ENCODE assay signal across 8 mouse cellular contexts in genomic region chr2:59675270-59675995, GRCm38 (mm10).
DNase-seq lines count a peak whose midpoint lies in the region; ATAC-seq and TF ChIP-seq lines count a peak whose summit lies in the region.

No protein-coding gene starts in this region.

- H3K27ac ChIP-seq in hindbrain, embryonic 12.5 days = no peak overlapping the region
- no peak overlapping the region for H3K27ac ChIP-seq in hindbrain, embryonic 11.5 days (ENCODE audit: low read depth, low read length)
- H3K27ac ChIP-seq in brown adipose tissue, adult 24 weeks (replicated peaks; ENCODE audit: low read depth, low read length) = peak overlapping the region; percentile 85
- H3K27ac ChIP-seq in intestine, embryonic 15.5 days = 0 out of 2 replicates have a peak overlapping the region, but pooled peaks have one; percentile 78
- no peak overlapping the region for H3K27ac ChIP-seq in liver, embryonic 14.5 days

- H3K27me3 ChIP-seq in hindbrain, embryonic 12.5 days = no peaks in the 10 kb centered on the region
- no peaks in the 10 kb centered on the region for H3K27me3 ChIP-seq in hindbrain, embryonic 11.5 days (ENCODE audit: control insufficient read depth, insufficient read depth, low read length)
- no peaks in the 10 kb centered on the region for H3K27me3 ChIP-seq in intestine, embryonic 15.5 days (replicated peaks)
- H3K27me3 ChIP-seq in liver, embryonic 14.5 days (ENCODE audit: control insufficient read depth, insufficient read depth, low read length) = no peaks in the 10 kb centered on the region

- no peaks in the 10 kb centered on the region for H3K36me3 ChIP-seq in hindbrain, embryonic 12.5 days
- H3K36me3 ChIP-seq in hindbrain, embryonic 11.5 days (ENCODE audit: control insufficient read depth, insufficient read depth, low read length) = no peaks in the 10 kb centered on the region
- no peaks in the 10 kb centered on the region for H3K36me3 ChIP-seq in intestine, embryonic 15.5 days
- H3K36me3 ChIP-seq in liver, embryonic 14.5 days (replicated peaks; ENCODE audit: control insufficient read depth, insufficient read depth, low read depth) = no peaks in the 10 kb centered on the region

- H3K4me3 ChIP-seq in hindbrain, embryonic 12.5 days = no peak overlapping the region
- H3K4me3 ChIP-seq in hindbrain, embryonic 11.5 days (ENCODE audit: low read depth, low read length) = no peak overlapping the region
- H3K4me3 ChIP-seq in brown adipose tissue, adult 24 weeks (ENCODE audit: insufficient read depth, low read depth, low read length) = no peak overlapping the region
- no peak overlapping the region for H3K4me3 ChIP-seq in intestine, embryonic 15.5 days (replicated peaks)
- no peak overlapping the region for H3K4me3 ChIP-seq in liver, embryonic 14.5 days (ENCODE audit: insufficient read depth in 1 of 2, low read depth in 2 of 2, low read length in 2 of 2)

- peak; percentile 30 for TF ChIP-seq CTCF in liver, embryonic 14.5 days (IDR thresholded peaks at IDR 0.05; ENCODE audit: low read depth)

- no peak overlapping the region for H3K4me2 ChIP-seq in hindbrain, embryonic 12.5 days (replicated peaks)
- no peak overlapping the region for H3K4me2 ChIP-seq in hindbrain, embryonic 11.5 days (replicated peaks; ENCODE audit: low read depth, low read length)
- H3K4me2 ChIP-seq in intestine, embryonic 15.5 days (replicated peaks) = no peak overlapping the region
- no peak overlapping the region for H3K4me2 ChIP-seq in liver, embryonic 14.5 days (ENCODE audit: low read depth)

- WGBS in hindbrain, embryonic 12.5 days = 37% methylated on average over 17 of the region's 17 CpGs
- WGBS in hindbrain, embryonic 11.5 days = 41% methylated on average over 17 of the region's 17 CpGs
- 44% methylated on average over 17 of the region's 17 CpGs for WGBS in intestine, embryonic 15.5 days
- WGBS in liver, embryonic 14.5 days (ENCODE audit: insufficient replicate concordance) = 39% methylated on average over 17 of the region's 17 CpGs

- no peak for DNase-seq in hindbrain, embryonic 11.5 days (ENCODE audit: low spot score)
- DNase-seq in liver, embryonic 14.5 days (ENCODE audit: low read depth in 3 of 3, low spot score in 3 of 3) = no peak
- no peak for DNase-seq in right cerebral cortex, adult 18-20 months
- no peak for DNase-seq in right cerebral cortex, postnatal 25 days
- DNase-seq in cerebellum, adult 18-20 months = no peak

- no peak for TF ChIP-seq EP300 in liver, embryonic 14.5 days (IDR thresholded peaks at IDR 0.05; ENCODE audit: low read depth)

- no peak overlapping the region for H3K9ac ChIP-seq in hindbrain, embryonic 12.5 days
- H3K9ac ChIP-seq in hindbrain, embryonic 11.5 days (ENCODE audit: low read depth, low read length) = no peak overlapping the region
- H3K9ac ChIP-seq in intestine, embryonic 15.5 days = no peak overlapping the region
- H3K9ac ChIP-seq in liver, embryonic 14.5 days (replicated peaks) = no peak overlapping the region

- ATAC-seq in hindbrain, embryonic 12.5 days (ENCODE audit: low FRiP score) = 0 out of 2 replicates have a peak, but pooled peaks have one; percentile 21
- no peak for ATAC-seq in hindbrain, embryonic 11.5 days (ENCODE audit: low FRiP score)
- ATAC-seq in intestine, embryonic 15.5 days = 0 out of 2 replicates have a peak, but pooled peaks have one; percentile 21
- 0 out of 2 replicates have a peak, but pooled peaks have one; percentile 33 for ATAC-seq in liver, embryonic 14.5 days (ENCODE audit: insufficient read depth)

- no peaks in the 10 kb centered on the region for H3K9me3 ChIP-seq in hindbrain, embryonic 12.5 days (replicated peaks)
- H3K9me3 ChIP-seq in hindbrain, embryonic 11.5 days (ENCODE audit: control insufficient read depth, low read length) = no peaks in the 10 kb centered on the region
- no peaks in the 10 kb centered on the region for H3K9me3 ChIP-seq in intestine, embryonic 15.5 days
- no peaks in the 10 kb centered on the region for H3K9me3 ChIP-seq in liver, embryonic 14.5 days (ENCODE audit: control insufficient read depth, low read length)

- peaks cover 19% of the 10 kb centered on the region for H3K4me1 ChIP-seq in hindbrain, embryonic 12.5 days
- H3K4me1 ChIP-seq in hindbrain, embryonic 11.5 days (replicated peaks; ENCODE audit: control insufficient read depth, insufficient read depth, low read length) = no peaks in the 10 kb centered on the region
- peaks cover 51% of the 10 kb centered on the region for H3K4me1 ChIP-seq in brown adipose tissue, adult 24 weeks (ENCODE audit: control insufficient read depth, insufficient read depth, insufficient read length, low read length)
- peaks cover 54% of the 10 kb centered on the region for H3K4me1 ChIP-seq in intestine, embryonic 15.5 days (replicated peaks)
- H3K4me1 ChIP-seq in liver, embryonic 14.5 days (replicated peaks; ENCODE audit: control insufficient read depth in 2 of 2, insufficient read depth in 2 of 2, low read length in 1 of 2) = peaks cover 0 to 18% of the 10 kb centered on the region in 2 experiments; a peak in 2 of 4 replicates

Comparison
In these comparisons a context has a peak if more than half of its experiments do, and no peak if none do; other contexts are left out.
1. H3K27ac ChIP-seq: peak in brown adipose tissue, adult 24 weeks (single experiment) and intestine, embryonic 15.5 days (single experiment); none in hindbrain, embryonic 12.5 days (single experiment), hindbrain, embryonic 11.5 days (single experiment) and liver, embryonic 14.5 days (single experiment).